Comparison of ENCODE assay signal across 9 mouse cellular contexts in genomic region chr7:83774721-83775120, GRCm38 (mm10). TPM values are rescaled to one million over a fixed set of nuclear protein-coding genes. Genes with fewer than 3 reads are reported as not detected.
DNase-seq lines count a peak whose midpoint lies in the region; ATAC-seq and TF ChIP-seq lines count a peak whose summit lies in the region.
"Had no signal": no experiment of that assay in that cellular context is flagged by ENCODE, and none has a peak within 500 bp of the region (broad histone marks: within the 10 kb centered on the region; RNA-seq: fewer than 3 reads in every experiment).

No protein-coding gene starts in this region.

- H3K4me3 ChIP-seq in intestine, postnatal 0 days (ENCODE audit: low read depth, low read length): no peak overlapping the region
- H3K4me3 ChIP-seq in intestine, embryonic 16.5 days (ENCODE audit: low read length): no peak overlapping the region
- no peak overlapping the region for H3K4me3 ChIP-seq in midbrain, embryonic 16.5 days (ENCODE audit: low read depth, low read length)
- H3K4me3 ChIP-seq: neural tube, embryonic 12.5 days had no signal

- ATAC-seq in intestine, postnatal 0 days: no peak
- ATAC-seq in intestine, embryonic 16.5 days: no peak
- ATAC-seq in erythroblast, adult 5-6 weeks (replicated peaks; ENCODE audit: low FRiP score, poor library complexity, severe bottlenecking): peak; percentile 58; the same call in 1 of the 2 replicates
- ATAC-seq in midbrain, embryonic 16.5 days: no peak

- H3K36me3 ChIP-seq in intestine, postnatal 0 days (ENCODE audit: control insufficient read depth, insufficient read depth): no peaks in the 10 kb centered on the region
- H3K36me3 ChIP-seq in intestine, embryonic 16.5 days (ENCODE audit: control insufficient read depth, insufficient read depth, low read length): no peaks in the 10 kb centered on the region
- H3K36me3 ChIP-seq in midbrain, embryonic 16.5 days (ENCODE audit: control insufficient read depth, insufficient read depth, low read length): no peaks in the 10 kb centered on the region
- H3K36me3 ChIP-seq: neural tube, embryonic 12.5 days had no signal

- no peaks in the 10 kb centered on the region for H3K27me3 ChIP-seq in intestine, postnatal 0 days (replicated peaks; ENCODE audit: control insufficient read depth, insufficient read depth, low read length)
- no peaks in the 10 kb centered on the region for H3K27me3 ChIP-seq in intestine, embryonic 16.5 days (replicated peaks; ENCODE audit: control insufficient read depth, insufficient read depth, low read length)
- no peaks in the 10 kb centered on the region for H3K27me3 ChIP-seq in midbrain, embryonic 16.5 days (ENCODE audit: control insufficient read depth, insufficient read depth, low read depth, low read length)
- H3K27me3 ChIP-seq: neural tube, embryonic 12.5 days had no signal

- TF ChIP-seq CTCF in intestine, postnatal 0 days (IDR thresholded peaks at IDR 0.05; ENCODE audit: low read depth): peak; percentile 76

- H3K9ac ChIP-seq in intestine, postnatal 0 days (ENCODE audit: low read depth, low read length): no peak overlapping the region
- no peak overlapping the region for H3K9ac ChIP-seq in intestine, embryonic 16.5 days (ENCODE audit: low read depth, low read length)
- H3K9ac ChIP-seq in midbrain, embryonic 16.5 days (ENCODE audit: low read depth, low read length): no peak overlapping the region
- H3K9ac ChIP-seq: neural tube, embryonic 12.5 days had no signal

- H3K27ac ChIP-seq in intestine, postnatal 0 days (ENCODE audit: low read depth, low read length): no peak overlapping the region
- no peak overlapping the region for H3K27ac ChIP-seq in intestine, embryonic 16.5 days (ENCODE audit: low read length)
- H3K27ac ChIP-seq in midbrain, embryonic 16.5 days (ENCODE audit: low read length): no peak overlapping the region
- H3K27ac ChIP-seq: neural tube, embryonic 12.5 days had no signal

- no peaks in the 10 kb centered on the region for H3K9me3 ChIP-seq in intestine, postnatal 0 days (ENCODE audit: control insufficient read depth)
- H3K9me3 ChIP-seq in intestine, embryonic 16.5 days (ENCODE audit: control insufficient read depth, low read length): no peaks in the 10 kb centered on the region
- H3K9me3 ChIP-seq in midbrain, embryonic 16.5 days (replicated peaks; ENCODE audit: control insufficient read depth, low read length, poor library complexity, severe bottlenecking): no peaks in the 10 kb centered on the region
- H3K9me3 ChIP-seq: neural tube, embryonic 12.5 days had no signal

- 30% methylated on average over 5 of the region's 5 CpGs for WGBS in intestine, postnatal 0 days
- 19% methylated on average over 5 of the region's 5 CpGs for WGBS in intestine, embryonic 16.5 days
- 33% methylated on average over 5 of the region's 5 CpGs for WGBS in midbrain, embryonic 16.5 days

- peak; percentile 42 for DNase-seq in 416B (ENCODE audit: low read depth)
- DNase-seq in T-cell, adult 2 months (ENCODE audit: low spot score): peak; percentile 4
- peak; percentile 37 to 74 for DNase-seq in layer of hippocampus, postnatal 14 days (ENCODE audit: low spot score in 2 of 2)
- DNase-seq in retina, embryonic 14.5 days (ENCODE audit: low spot score): peak; percentile 57

- H3K4me2 ChIP-seq in intestine, postnatal 0 days (replicated peaks; ENCODE audit: low read depth): no peak overlapping the region
- no peak overlapping the region for H3K4me2 ChIP-seq in intestine, embryonic 16.5 days (ENCODE audit: low read depth, low read length)
- H3K4me2 ChIP-seq in midbrain, embryonic 16.5 days (ENCODE audit: low read length): no peak overlapping the region
- H3K4me2 ChIP-seq: neural tube, embryonic 12.5 days had no signal

- no peaks in the 10 kb centered on the region for H3K4me1 ChIP-seq in intestine, postnatal 0 days (replicated peaks; ENCODE audit: control insufficient read depth, insufficient read depth, low read length)
- no peaks in the 10 kb centered on the region for H3K4me1 ChIP-seq in intestine, embryonic 16.5 days (ENCODE audit: control insufficient read depth, insufficient read depth, low read length)
- no peaks in the 10 kb centered on the region for H3K4me1 ChIP-seq in midbrain, embryonic 16.5 days (ENCODE audit: control insufficient read depth, insufficient read depth, low read length)
- H3K4me1 ChIP-seq: neural tube, embryonic 12.5 days had no signal

RNA-seq across cellular contexts. Expression of gene Cfap161, which starts 20.0 kb away (rescaled TPM):
- polyA plus RNA-seq in intestine, postnatal 0 days (2015; fragmentation: Nextera tagmentation; extraction: Ambion mirVana): not detected in 2 replicates
- 0.13 TPM in 1 of 2 replicates, not detected in the other for polyA plus RNA-seq in intestine, embryonic 16.5 days (2015; fragmentation: Nextera tagmentation; extraction: Ambion mirVana)
- not detected in 2 replicates for total RNA-seq in erythroblast, adult 5-6 weeks (2015; ENCODE audit: low replicate concordance)
- not detected in 2 replicates for total RNA-seq in erythroblast, adult 5-6 weeks (2017; ENCODE audit: low replicate concordance)
- 1 to 10 TPM in 1 of 2 experiments, under 1 TPM in 1; 0.76 to 1.9 TPM for total RNA-seq in layer of hippocampus, postnatal 14 days (2021)
- polyA plus RNA-seq in midbrain, embryonic 16.5 days (2015; fragmentation: Nextera tagmentation; extraction: Ambion mirVana): 1.8 and 2.3 TPM in 2 replicates
- polyA plus RNA-seq: neural tube, embryonic 12.5 days had no signal

RNA-seq across cellular contexts. Expression of gene Il16, which starts 29.2 kb away (rescaled TPM):
- 2.5 and 2.9 TPM in 2 replicates for polyA plus RNA-seq in intestine, postnatal 0 days (2015; fragmentation: Nextera tagmentation; extraction: Ambion mirVana)
- 4.3 and 4.9 TPM in 2 replicates for polyA plus RNA-seq in intestine, embryonic 16.5 days (2015; fragmentation: Nextera tagmentation; extraction: Ambion mirVana)
- total RNA-seq in erythroblast, adult 5-6 weeks (2015; ENCODE audit: low replicate concordance): 11.1 and 14.0 TPM in 2 replicates
- total RNA-seq in erythroblast, adult 5-6 weeks (2017; ENCODE audit: low replicate concordance): 24.1 and 27.3 TPM in 2 replicates
- 10 to 100 TPM; 59.2 to 70.7 TPM for total RNA-seq in layer of hippocampus, postnatal 14 days (2021)
- polyA plus RNA-seq in midbrain, embryonic 16.5 days (2015; fragmentation: Nextera tagmentation; extraction: Ambion mirVana): 0.84 and 0.96 TPM in 2 replicates

Comparison
In these comparisons a context has a peak if more than half of its experiments do, and no peak if none do; other contexts are left out.
1. DNase-seq: peak in every context shown above with its lines; median percentile 57 in retina, embryonic 14.5 days; 56 in layer of hippocampus, postnatal 14 days; 42 in 416B; 4 in T-cell, adult 2 months.